Mouse (Mus musculus): ENCODE data around the gene Capzb.

GRCm38 (mm10) chr4:139253206-139253605, 60.5 kb downstream of the Capzb start:
- TF ChIP-seq CTCF (IDR thresholded peaks at IDR 0.05; ENCODE audit: insufficient read depth, low read length), result no peak
- TF ChIP-seq POLR2A (IDR thresholded peaks at IDR 0.05; ENCODE audit: borderline replicate concordance, extremely low read depth, low read depth, low read length), result no peak

Measured in lung, adult 2 months (tissue).